Mouse (Mus musculus): ENCODE measurements around the gene Adat3.

The Adat3 gene

GRCm38 (mm10) chr10:80656130-80656862 lies 53.6 kb downstream of the Adat3 start:
- peak; percentile 95 for DNase-seq

- peak; percentile 54 for DNase-seq
Observed at GRCm38 (mm10) chr10:80656863-80657623, 54.4 kb downstream of the Adat3 start, which contains the start of gene Btbd2. TSS of gene Btbd2 (minus strand) at chr10:80657071.

Measured in kidney, adult 11 months (tissue).